Mouse (Mus musculus) A20 (cell line): Measurements from ENCODE around the gene Pygo2.

ENCODE experiments used
- DNase-seq: peaks from one replicate; pipeline ENCODE4 v3.0.0-alpha.2; 2011; ENCODE audit warnings: low read depth, low spot score

The Pygo2 gene

DNA sequence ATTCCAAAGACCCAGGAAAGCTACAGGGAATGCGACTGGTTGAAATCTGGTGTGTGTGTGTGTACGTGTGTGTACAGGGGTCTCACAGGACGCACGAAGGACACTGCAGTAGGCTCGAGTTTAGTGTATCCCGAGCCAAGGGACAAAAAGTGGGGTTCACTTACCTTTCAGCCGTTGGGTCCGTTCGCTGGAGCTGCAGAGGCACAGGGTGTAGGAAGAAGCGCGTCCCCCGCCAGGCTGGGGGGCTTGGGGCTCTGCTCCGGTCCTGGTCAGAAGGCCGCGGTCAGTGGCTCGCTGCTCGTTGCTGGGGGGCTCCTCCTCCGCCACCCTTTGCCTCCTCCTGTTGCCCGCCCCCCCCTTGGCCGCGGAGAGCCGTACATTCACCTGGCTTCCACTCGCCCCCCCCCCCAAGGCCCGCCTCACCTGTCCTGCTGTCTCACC, 37.1 kb upstream of the Pygo2 start:
- DNase-seq: peak; percentile 75

DNA sequence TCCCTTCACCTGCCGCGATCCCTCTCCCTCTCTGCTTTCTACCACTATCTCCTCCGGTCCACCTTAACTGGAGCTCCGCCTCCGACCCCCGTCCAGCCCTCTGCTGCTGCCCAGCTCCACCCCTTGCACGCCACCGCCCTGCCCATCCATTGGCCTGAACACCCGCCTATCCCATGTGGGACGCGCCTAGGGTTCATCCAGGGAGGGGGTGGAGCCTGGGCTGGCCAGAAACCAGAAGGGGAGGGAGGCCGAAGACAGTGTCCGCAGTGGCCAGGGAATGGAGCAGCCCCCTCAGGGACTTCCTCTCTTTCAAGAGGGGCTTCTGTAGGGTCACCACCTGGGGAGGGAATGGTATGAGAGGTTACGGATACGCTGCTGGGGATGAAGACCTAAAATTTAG, 36.4 kb upstream of the Pygo2 start:
- peak; percentile 99 for DNase-seq

DNA sequence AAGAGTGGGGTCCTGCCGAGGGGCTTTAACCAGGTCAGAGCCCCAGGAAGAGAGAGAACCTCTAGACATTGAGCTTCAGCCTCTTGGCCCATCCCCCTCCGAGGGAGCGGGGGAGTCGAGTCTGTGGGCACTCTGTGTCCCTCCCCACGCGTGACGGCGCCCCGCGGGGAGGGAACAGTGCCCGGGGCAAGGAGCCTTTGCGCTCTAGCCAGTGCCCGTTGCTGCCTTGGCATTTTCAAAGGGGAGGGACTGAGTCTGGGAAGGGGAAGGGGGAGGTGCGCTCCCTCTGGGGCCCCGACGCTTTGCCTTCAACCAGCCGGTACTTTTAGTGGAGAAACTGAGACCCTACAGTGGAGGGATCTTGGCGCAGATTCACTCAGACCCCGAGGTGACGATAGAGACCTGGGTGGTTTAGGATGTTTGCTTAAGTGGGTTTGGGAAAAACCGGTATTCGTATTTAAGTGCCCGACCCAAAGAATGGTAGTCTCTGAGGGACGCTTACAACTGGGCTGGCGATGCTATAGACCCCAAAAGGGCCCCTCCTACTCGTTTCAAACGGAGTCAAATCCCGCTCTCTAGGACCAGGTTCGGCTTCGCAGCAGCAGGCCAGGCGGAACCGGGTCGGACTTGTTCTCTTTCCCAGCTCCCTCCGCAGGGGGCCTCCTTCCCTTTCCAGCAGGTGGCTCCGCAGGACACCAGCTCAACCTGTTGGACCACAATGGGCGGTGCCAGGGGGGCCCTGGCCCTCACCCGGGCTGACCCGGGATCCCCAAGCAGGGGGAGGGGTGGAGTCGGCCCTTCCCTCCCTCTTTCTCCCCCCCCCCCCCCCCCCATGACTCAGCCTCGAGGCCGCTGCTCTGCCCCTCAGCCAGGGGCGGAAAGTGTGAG, 35.8 kb upstream of the Pygo2 start, which contains the start of gene Zbtb7b:
Zbtb7b (minus strand) TSS at position 771 of the 888 bp plus-strand sequence.
- peak; percentile 87 for DNase-seq

DNA sequence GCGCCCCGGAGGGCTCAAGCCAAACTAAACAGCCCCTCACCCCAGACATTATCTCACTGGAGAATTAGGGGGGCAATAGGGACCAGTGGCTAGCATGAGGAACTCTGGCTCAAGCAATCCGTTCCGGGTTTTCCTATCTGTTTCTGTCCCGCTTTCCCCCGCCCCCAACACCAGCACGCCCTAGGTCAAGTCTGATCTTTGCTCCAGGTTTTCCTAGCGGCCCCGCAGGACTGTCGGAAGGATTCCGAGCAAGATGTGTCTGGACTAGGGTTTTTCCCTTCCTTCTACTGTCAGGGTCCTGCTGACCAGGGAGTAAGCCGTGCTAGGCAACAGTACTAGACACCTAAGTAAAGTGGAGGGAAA, 35.1 kb upstream of the Pygo2 start:
- peak; percentile 83 for DNase-seq

DNA sequence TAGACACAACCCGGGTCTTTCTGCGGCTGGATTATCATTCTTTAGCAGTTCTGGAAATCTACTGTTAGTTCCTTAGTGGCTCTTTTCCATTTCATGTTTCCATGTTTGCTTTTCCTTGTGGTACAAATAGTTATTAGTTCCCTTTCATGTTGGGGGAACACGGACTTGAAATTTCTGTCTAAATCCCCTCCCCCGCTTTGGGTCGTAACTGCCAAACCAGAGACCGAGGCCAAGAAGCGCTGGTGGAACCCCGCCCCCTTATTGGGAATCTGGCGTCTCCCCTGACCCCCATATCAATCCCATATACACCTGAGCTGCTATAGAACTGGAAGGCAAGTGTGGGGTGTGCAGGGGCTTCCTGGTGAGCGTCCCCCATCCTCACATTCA, 34.6 kb upstream of the Pygo2 start:
- DNase-seq: no peak

DNA sequence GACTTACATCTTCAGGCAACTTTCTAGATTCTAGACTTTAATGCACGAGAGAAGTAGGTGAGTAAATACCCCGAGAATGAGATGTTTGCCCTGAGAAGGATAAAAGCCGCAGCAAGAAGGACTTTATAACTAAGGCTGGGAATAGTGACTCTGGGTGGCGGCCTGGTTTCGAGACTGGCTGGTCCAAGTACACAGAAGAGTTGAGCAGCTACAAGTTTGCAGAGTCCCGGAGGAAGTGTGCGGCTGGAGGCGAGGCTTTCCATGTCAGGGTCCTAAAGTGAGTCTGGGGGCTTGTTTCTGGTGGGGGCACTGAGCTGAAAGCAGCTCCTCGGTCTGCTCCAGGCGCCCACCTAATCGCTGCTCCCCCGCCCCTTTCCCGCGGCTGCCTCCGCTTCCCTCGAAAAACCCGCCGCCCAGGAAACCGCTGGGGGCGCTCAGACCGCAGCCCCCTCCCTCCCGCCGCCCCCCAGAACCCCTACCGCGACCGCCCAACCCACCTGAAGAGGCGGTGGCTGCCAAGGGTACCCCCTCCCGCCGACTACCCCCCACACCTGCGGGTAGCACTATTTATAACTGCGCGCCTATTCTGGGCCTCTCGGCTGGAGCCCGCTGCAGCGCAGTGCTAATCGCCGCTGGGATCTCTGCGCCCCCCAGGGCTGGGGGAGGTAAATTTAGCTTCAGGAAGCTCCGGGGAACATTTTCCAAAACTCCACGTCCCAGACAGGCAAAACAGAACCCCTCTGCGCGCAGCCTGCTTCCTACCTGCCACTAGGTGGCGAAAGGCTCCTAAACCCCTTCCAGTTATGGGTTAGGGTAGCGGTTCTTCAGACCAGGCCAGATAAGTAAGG, 34.0 kb upstream of the Pygo2 start:
- peak; percentile 88 for DNase-seq

DNA sequence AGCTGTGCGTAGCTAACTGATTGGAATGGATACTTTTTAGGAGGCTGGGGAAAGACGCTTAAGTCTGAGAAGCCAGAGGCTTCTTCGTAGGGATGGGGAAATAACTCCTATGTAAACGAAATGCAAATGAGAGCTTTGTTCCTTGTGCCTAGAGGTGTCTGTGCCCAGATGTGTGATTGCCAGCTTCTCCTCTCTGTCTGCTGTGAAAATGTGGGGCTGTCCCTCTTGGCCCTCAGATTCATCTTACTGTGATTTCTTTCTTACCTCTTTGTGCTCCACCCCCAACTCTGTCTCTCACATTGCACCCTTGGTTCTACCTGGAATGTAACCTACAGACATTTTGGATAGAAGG, 33.4 kb upstream of the Pygo2 start:
- peak; percentile 88 for DNase-seq

DNA sequence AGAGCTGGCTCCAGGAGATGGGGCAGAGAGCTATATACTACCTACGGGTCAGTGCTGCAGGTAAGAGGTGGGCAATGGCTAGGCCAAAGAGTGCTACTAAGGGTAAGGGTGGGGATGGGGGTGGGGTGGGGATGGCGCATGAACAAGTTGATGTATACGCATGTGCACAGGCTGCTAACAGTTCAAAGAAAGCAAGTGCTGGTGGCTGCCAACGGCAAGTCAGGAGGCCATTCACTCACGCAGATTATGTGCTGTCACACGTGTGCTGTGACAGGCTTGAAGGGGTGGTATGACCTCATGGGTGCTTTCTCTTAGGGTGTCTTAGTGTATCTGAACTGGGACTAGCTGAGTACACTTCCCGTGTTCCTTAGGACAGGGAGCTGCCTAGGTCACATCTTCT, 28.7 kb upstream of the Pygo2 start:
- no peak for DNase-seq

DNA sequence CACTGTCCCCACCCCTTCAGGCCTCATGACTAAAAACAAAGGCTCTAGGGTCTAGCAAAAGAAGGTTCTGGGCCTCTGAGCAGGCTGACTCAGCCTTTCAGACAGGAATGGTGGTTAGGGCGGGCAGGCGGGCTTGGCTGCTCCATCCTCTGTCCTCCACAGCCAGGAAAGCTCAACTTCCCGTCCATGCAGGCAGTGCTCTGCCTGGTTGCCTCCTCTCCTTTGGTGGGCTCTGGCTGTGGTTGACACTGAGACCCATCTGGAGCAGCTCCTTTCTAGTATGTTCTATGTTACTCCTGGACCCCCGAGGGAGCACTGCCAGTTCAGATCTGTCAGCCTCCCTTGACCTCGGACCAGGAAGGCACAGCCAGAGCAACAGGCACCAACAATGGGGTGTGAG, 27.3 kb upstream of the Pygo2 start, which contains the start of gene Lenep:
Lenep (minus strand) TSS at position 101 of the 400 bp plus-strand sequence.
- no peak for DNase-seq

DNA sequence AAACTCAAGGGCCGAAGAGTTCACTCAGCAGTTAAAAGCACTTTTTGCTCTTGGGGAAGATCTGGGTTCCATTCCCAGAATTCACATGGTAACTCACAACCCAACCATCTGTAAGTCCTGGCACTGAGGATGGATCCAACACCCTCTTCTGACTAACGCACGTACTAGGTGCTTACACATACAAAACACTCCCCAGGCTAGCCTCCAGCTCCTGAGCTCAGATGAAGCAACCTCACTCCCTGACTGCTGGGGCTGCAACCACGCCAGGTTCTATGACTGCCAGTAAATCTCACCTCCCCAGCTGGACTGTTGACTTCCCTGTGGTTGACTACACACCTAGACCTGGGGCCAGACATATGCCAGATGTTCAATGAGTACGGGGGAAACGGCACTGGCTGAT, 23.1 kb upstream of the Pygo2 start:
- DNase-seq: no peak

DNA sequence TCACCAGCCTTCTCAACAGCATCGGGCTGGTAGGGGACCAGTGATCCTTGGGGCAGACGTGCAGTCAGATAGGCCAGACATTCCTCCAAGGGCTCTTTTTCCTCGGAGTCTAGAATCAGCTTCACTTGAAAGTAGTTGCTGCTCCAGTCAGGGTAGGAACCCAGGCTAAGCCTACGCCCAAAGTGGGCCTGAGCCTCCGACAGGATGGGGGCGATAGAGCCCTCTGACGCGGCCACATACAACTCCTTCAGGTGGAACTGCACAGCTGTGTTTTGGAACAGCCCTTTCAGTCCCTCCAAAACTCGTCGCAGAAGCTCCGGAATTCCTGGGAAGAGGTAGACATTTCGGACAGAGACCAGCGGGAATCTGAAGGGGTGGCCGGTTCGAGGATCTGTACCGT, 21.6 kb upstream of the Pygo2 start:
- no peak for DNase-seq

DNA sequence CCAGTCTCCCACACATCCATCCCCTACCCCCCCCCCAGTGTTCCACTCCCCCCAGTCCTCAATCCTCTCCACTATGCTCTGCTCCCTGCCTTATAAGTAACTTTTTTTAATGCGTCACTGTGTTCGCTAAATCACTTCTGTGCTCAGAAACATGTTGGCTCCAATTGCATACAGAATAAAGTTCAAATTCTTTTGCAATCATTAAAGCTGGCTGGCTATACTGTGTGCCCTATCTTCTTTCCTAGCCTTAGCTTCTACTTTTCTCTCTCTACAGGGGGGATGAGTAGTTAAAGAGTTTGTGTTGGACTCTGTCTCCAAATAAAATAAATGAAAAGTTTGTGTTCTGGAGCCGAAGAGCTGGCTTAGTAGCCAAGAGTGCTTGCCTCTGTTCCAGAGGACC, 20.3 kb upstream of the Pygo2 start:
- no peak for DNase-seq

DNA sequence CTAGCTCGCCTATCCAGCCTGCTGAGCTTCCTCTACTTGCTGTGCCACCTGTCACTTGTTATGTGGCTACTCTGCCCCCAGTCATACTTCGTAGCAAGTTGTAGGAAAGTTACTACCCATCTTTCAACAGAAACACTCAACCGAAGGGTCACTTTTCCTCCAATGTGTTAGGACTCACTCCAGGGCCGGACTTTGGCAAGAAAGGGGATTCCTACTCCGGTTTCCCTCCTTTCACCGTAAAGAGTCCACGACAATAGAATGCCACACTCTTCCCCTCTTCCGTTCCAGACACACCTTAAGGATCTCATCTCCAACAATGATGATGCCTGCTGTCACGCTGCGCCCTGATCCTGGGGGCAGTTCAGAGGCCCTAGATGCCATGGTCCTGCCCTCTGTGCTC, 19.1 kb upstream of the Pygo2 start:
- DNase-seq: no peak

DNA sequence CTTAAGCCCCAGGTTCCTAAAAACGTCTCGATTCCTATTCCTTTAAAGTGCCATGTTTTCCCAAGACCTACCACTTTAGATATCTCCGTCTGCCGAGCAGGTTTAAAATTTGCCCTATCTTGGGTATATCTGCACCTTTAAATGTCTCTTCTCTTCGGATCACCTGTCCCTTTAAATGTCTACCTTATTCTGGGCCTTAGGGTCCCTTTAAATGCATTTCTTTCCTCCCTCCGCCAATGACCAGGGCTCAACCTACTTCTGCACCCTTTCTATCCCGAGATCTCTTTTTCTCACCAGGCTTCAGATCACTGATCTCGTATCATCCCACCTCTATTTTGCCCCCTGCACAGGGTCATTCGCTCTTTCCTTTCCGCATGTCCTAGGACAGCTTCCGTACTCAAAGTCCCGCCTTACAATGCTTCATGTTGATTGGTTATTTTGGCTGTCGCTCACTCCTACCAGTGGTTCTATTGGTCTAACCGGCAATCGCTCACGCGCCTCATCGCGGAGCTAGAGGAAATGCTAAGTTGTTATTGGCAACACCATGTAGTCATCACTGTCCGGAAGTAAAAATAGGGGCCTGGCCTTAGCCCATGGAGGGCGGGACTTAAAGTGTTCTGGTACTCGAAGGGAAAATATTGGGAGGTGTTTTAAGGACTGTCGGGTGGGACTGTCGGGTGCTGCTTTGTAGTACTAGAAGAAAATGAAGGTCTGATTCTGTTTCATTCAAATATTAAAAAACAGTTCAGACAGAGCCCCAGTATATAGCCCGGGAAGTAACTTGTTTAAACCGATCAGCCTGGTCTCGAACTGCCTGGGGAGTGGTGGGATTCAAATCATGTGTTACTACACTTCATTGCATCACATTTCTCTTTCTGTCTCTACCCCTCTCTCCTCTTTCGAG, 18.3 kb upstream of the Pygo2 start, which contains the start of gene Flad1:
Flad1 (minus strand) TSS at position 381 of the 904 bp plus-strand sequence.
- DNase-seq: peak; percentile 100

DNA sequence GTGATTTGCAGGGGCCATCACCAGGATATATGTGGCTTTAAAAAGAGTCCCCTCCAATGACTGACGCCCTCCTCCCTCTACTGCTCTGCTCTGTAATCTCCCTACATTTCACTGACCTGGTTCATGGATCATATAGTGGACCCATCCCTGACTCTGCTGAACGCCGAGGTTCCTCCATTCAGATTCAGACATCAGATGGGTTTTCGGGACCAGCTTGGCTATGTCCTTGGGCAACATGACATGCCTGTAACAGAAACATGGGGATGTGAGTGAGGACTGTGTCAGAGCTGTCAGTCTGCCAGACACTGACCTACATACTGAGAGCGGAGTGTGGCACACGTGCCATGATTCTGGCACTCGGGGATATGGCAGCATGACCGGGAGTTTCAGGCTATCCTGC, 13.9 kb upstream of the Pygo2 start:
- no peak for DNase-seq

DNA sequence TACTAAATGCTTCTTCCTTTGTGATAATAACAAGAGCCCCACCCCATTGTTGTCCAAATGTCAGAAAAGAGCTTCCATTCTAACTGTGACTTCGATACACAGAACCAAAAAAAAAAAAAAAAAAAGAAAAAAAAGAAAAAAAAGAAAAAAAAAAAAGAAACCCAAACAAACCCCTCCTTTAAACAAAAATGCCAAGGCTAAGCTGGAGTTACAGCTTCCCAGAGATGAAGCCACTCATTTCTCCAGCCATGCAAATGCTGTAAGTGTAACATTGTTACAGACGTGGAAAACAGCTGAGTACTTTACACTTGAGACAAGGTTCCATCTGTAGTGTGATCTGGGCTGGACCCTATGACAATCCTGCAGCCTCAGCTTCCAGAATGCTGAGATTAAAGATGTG, 12.9 kb upstream of the Pygo2 start:
- no peak for DNase-seq

DNA sequence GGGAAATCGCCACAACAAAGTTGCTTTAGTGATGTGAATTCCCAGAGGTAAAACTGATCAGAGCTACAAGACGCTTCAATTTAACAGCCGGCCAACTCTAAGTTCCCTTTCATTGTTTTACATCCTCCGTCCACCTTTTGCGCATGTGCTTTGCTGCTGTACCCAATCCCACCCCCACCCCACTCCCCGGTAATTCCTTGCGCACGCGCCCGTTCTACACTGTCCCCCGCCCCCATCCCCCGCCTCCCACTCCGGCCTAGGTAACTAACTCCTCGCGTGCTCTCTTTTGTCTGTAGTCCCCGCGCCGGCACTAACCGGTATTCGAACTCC, 12.2 kb upstream of the Pygo2 start:
- peak; percentile 94 for DNase-seq

DNA sequence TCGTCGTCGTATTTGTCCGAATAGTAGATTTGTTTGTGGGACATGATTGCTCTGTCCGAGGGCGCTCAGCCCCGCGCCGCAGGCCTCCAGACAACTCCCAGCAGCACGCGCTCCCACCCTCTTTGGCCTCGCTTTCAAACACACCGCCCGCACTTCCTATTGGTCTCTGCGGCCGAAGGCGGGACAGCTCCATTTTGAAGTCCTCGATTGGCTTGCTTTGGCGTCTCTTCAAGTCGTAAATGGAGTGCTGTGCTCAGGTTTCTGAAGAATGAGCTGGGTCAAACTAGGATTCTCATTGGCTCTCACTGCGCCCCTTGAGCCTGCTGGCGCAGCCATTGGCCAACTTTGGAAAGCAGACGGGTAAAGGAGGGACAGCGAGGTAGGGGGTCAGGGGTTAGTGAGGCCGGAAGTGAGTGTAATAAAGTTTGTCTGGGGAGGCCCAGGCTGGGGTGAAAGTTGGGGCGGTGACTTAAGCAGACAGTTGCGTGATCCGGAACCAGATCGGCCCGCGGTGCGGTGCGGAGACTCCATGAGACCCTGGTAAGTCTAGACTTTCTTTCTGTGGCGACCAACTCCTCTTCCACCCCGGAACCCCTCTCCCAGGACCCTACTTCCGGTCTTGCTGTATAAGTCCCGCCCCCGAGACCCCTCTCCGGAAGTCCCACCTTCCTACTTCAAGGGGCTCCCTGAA, 11.7 kb upstream of the Pygo2 start, which contains the start of the genes Cks1b and Shc1:
Cks1b (minus strand) TSS at position 214 of the 691 bp plus-strand sequence.
Shc1 (plus strand) TSS at position 274 of the 691 bp plus-strand sequence.
- DNase-seq: peak; percentile 98

DNA sequence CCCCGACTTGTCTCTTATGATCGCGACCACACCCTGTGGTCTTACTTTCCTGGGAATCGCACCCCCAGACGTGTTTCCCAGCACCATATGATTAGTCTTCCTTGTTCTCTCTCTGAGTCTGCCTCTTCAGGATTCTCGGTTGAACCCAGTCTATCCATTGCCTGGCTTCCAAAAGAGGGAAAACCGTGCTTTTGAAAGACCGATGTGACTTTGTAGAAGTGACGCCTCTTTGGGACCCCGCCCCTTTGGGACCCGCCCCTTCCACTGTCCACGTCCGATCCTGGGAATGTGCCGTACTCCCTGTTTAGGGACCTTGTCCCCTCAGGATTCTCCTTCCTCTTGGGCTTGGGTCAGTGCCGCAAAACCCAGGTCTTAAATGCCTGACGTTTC, 11.2 kb upstream of the Pygo2 start:
- no peak for DNase-seq

DNA sequence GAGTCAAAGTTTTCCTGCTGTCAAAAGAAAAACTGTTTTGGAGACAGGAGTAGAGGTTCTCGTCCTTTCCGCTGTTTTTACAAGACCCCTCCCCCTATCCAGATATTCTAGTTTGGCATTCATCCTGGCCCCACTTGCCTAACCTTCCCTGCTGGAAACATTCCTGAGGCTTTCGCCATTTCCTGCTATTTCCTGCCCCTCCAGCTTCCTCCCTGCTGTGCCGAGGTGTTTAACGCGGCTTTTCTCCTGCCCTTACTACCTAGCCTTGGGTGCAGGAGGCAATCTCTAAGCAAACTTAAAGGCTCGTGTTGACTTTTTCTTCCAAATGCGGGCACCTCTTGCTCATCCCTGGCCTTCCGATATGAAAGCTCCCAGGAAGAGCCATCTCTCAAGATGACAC, 10.4 kb upstream of the Pygo2 start:
- DNase-seq: no peak

DNA sequence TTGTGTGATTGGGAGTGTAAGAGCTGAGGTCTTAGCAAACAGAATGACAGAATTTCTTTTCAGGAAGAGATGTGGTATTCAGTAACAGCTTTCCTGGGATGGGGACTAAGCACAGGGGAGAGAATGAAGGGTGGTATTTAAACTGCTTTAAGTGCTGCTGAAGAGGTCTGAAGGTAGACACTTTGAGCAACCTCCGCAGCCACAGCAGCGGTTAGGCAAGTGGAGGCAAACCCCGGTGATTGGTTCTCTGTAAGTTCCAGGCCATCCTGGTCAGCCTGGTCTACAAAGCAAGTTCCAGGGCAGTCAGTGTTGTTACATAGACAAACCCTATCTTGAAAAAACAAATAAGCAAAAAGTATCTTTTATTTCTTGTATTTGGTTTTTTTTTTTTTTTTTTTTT, 10.0 kb upstream of the Pygo2 start:
- DNase-seq: no peak
